Mouse (Mus musculus) heart, postnatal 0 days (tissue): ENCODE measurements at regions not wholly inside any gene's neighbourhood (a gene's known extent, or its start where the extent isn't known, plus 50 kb on each side); places are given as distances from the start of the nearest gene placed in this dataset.

Experiments
- ATAC-seq: fragments of 200-750 bp; cut with Nextera tagmentation; 2 replicates; pipeline ENCODE4 v1.8.0; 2017; ENCODE audit warnings: low read depth, moderate number of reproducible peaks, moderate library complexity; ENCODE audit not compliant: insufficient read depth
- DNase-seq: peaks from one replicate; pipeline ENCODE4 v3.0.0-alpha.2; 2016; ENCODE audit warnings: low spot score
- H3K27ac ChIP-seq: fragments of 300-500 bp; sonication (generic); 2 replicates; pipeline ENCODE4 v1.5.1; 2014; ENCODE audit warnings: low read depth, mild to moderate bottlenecking
- H3K27me3 ChIP-seq: fragments of 300-500 bp; sonication (generic); 2 replicates; pipeline ENCODE4 v1.6.1; 2014; ENCODE audit warnings: low read length, mixed read lengths; ENCODE audit not compliant: control insufficient read depth, insufficient read depth
- H3K36me3 ChIP-seq: fragments of 300-500 bp; sonication (generic); replicated peaks from 2 replicates; pipeline ENCODE4 v1.6.1; 2014; ENCODE audit warnings: low read length, mixed read lengths; ENCODE audit not compliant: control insufficient read depth, insufficient read depth
- H3K4me1 ChIP-seq: fragments of 300-500 bp; sonication (generic); 2 replicates; pipeline ENCODE4 v1.6.1; 2014; ENCODE audit warnings: antibody characterized with exemption; ENCODE audit not compliant: control insufficient read depth, insufficient read depth
- H3K4me2 ChIP-seq: fragments of 300-500 bp; sonication (generic); 2 replicates; pipeline ENCODE4 v1.6.1; 2014; ENCODE audit warnings: low read depth, mild to moderate bottlenecking, low read length, moderate library complexity
- H3K4me3 ChIP-seq: fragments of 300-500 bp; sonication (generic); 2 replicates; pipeline ENCODE4 v1.5.1; 2014; ENCODE audit warnings: low read depth, low read length
- H3K9ac ChIP-seq: fragments of 300-500 bp; sonication (generic); replicated peaks from 2 replicates; pipeline ENCODE4 v1.6.1; 2014; ENCODE audit warnings: low read depth, low read length, mixed read lengths
- H3K9me3 ChIP-seq: fragments of 300-500 bp; sonication (generic); replicated peaks from 2 replicates; pipeline ENCODE4 v1.6.1; 2016; ENCODE audit warnings: low read length; ENCODE audit not compliant: control insufficient read depth
- CTCF ChIP-seq: IDR thresholded peaks from 2 replicates; pipeline ENCODE4 v1.5.1; 2016; ENCODE audit warnings: antibody characterized with exemption, control low read depth, low read depth
- EP300 ChIP-seq: IDR thresholded peaks from 2 replicates; pipeline ENCODE4 v1.6.1; 2016; ENCODE audit warnings: antibody characterized with exemption, low read depth
- WGBS: fragments of 180-500 bp; shearing (Covaris S2); extraction: QIAGEN DNeasy Blood & Tissue Kit; methylation state at CpG from one replicate; pipeline ENCODE4 v1.1.7; 2014; 5-methylcytosine and 5-hydroxymethylcytosine counted together

- Histone ChIP-seq H3K4me1 (peaks cover 5% of the 10 kb centered on the region; the same call in 1 of the 2 replicates), H3K36me3 (no peaks in the 10 kb centered on the region), H3K27me3 (no peaks in the 10 kb centered on the region), H3K9me3 (no peaks in the 10 kb centered on the region), H3K4me3 (no peak overlapping the region), H3K4me2 (no peak overlapping the region), H3K27ac (no peak overlapping the region), H3K9ac (no peak overlapping the region)
- no peak for TF ChIP-seq EP300
- no peak for TF ChIP-seq CTCF
- ATAC-seq: no peak
- no peak for DNase-seq
- 54% methylated on average over 3 of the region's 3 CpGs for WGBS
Observed at GRCm38 (mm10) chr2:102250101-102250500, 63.9 kb upstream of the Ldlrad3 start.

GRCm38 (mm10) chr2:102246484-102246883 is 60.3 kb upstream of the Ldlrad3 start:
- WGBS: 36% methylated on average over 2 of the region's 2 CpGs
- no peaks in the 10 kb centered on the region for H3K27me3 ChIP-seq

GRCm38 (mm10) chr2:102244491-102244890 is 58.3 kb upstream of the Ldlrad3 start:
- no peak for ATAC-seq
- no peaks in the 10 kb centered on the region for H3K36me3 ChIP-seq
- 48% methylated on average over 2 of the region's 2 CpGs for WGBS
- H3K4me3 ChIP-seq: no peak overlapping the region
- no peak for DNase-seq
- TF ChIP-seq EP300 (no peak), CTCF (no peak)
- no peak overlapping the region for H3K9ac ChIP-seq
- H3K9me3 ChIP-seq: no peaks in the 10 kb centered on the region
- H3K27ac ChIP-seq: no peak overlapping the region
- H3K27me3 ChIP-seq: no peaks in the 10 kb centered on the region
- no peak overlapping the region for H3K4me2 ChIP-seq
- H3K4me1 ChIP-seq: no peaks in the 10 kb centered on the region

More at GRCm38 (mm10) chr2:102246484-102246883, 60.3 kb upstream of the Ldlrad3 start:
- TF ChIP-seq CTCF: 0 out of 2 replicates have a peak, but pooled peaks have one; percentile 2
- no peak for TF ChIP-seq EP300
- ATAC-seq (no peak), DNase-seq (no peak)
- H3K36me3 ChIP-seq: no peaks in the 10 kb centered on the region
- H3K4me1 ChIP-seq: no peaks in the 10 kb centered on the region
- no peak overlapping the region for H3K4me2 ChIP-seq
- H3K27ac ChIP-seq: no peak overlapping the region
- H3K9me3 ChIP-seq: no peaks in the 10 kb centered on the region
- H3K9ac ChIP-seq: no peak overlapping the region
- no peak overlapping the region for H3K4me3 ChIP-seq

GRCm38 (mm10) chr2:102241626-102242025 is 55.4 kb upstream of the Ldlrad3 start:
- WGBS: 78% methylated on average over 7 of the region's 7 CpGs
- H3K9me3 ChIP-seq: no peaks in the 10 kb centered on the region
- H3K4me2 ChIP-seq: no peak overlapping the region
- no peak overlapping the region for H3K4me3 ChIP-seq
- TF ChIP-seq CTCF (no peak), EP300 (no peak)
- H3K27ac ChIP-seq: no peak overlapping the region
- H3K4me1 ChIP-seq: no peaks in the 10 kb centered on the region
- H3K36me3 ChIP-seq: no peaks in the 10 kb centered on the region
- DNase-seq: no peak
- ATAC-seq: no peak
- no peak overlapping the region for H3K9ac ChIP-seq
- no peaks in the 10 kb centered on the region for H3K27me3 ChIP-seq

- Histone ChIP-seq H3K27ac (no peak overlapping the region), H3K4me3 (no peak overlapping the region), H3K4me1 (no peaks in the 10 kb centered on the region), H3K27me3 (no peaks in the 10 kb centered on the region), H3K36me3 (no peaks in the 10 kb centered on the region), H3K9ac (no peak overlapping the region), H3K4me2 (no peak overlapping the region), H3K9me3 (no peaks in the 10 kb centered on the region)
- no peak for DNase-seq
- TF ChIP-seq CTCF: no peak
- TF ChIP-seq EP300: no peak
- 80% methylated on average over 6 of the region's 6 CpGs for WGBS
- no peak for ATAC-seq
Observed at GRCm38 (mm10) chr2:102239712-102240505, 53.7 kb upstream of the Ldlrad3 start.
